ENCODE assay signal across 8 mouse cellular contexts in the genomic region with DNA sequence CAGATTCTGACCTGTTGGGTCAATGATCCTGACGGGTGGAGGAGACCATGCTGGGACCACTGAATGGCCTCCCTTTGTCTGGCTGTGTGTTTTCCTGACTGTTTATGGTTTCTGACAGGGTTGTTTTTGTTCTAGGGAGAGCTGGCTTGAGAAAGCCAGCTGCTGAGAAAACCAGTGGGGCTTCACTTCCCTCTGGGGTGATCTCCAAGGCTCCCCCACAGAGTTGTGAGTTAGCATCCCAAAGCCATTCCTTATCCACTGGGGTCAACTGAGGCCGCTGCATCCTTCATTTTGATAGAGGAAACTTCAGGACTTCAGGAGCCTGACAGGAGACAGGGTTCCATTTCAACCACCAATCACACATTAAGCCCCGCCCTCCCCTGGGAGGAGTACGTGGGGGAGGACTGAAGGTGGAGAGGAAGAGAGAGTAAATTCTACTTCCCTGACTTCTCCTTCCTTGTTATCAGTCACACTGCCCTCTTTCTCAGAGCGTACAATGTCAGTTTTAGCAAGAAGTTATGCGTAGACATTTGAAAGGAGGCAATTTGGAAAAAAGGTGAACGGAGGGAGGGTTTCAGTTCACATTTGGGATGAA. TPM values are rescaled to one million over a fixed set of nuclear protein-coding genes. Genes with fewer than 3 reads are reported as not detected.
DNase-seq lines count a peak whose midpoint lies in the region; ATAC-seq and TF ChIP-seq lines count a peak whose summit lies in the region.

No protein-coding gene starts in this region.

- DNase-seq in ES-CJ7 (ENCODE audit: low read depth, low spot score): peak; percentile 66
- no peak for DNase-seq in hindbrain, embryonic 14.5 days (ENCODE audit: low spot score)
- peak; percentile 87 for DNase-seq in liver
- DNase-seq in thymus, postnatal 25 days: peak; percentile 16
- no peak for DNase-seq in right cerebral cortex, adult 18-20 months

- no peak for TF ChIP-seq CTCF in bone marrow, adult 2 months (IDR thresholded peaks at IDR 0.05; ENCODE audit: control insufficient read depth, insufficient read depth, low read length)

- WGBS in bone marrow, adult 2 months: 17% methylated on average over 7 of the region's 7 CpGs
- WGBS in hindbrain, embryonic 14.5 days: 4% methylated on average over 7 of the region's 7 CpGs
- 12% methylated on average over 7 of the region's 7 CpGs for WGBS in midbrain, embryonic 15.5 days

- TF ChIP-seq POLR2A in bone marrow, adult 2 months (IDR thresholded peaks at IDR 0.05; ENCODE audit: borderline replicate concordance, control insufficient read depth, low read depth, low read length): no peak

- H3K9ac ChIP-seq in hindbrain, embryonic 14.5 days: no peak overlapping the region
- no peak overlapping the region for H3K9ac ChIP-seq in midbrain, embryonic 15.5 days

- peak overlapping the region; percentile 47 for H3K4me2 ChIP-seq in hindbrain, embryonic 14.5 days (replicated peaks)
- H3K4me2 ChIP-seq in midbrain, embryonic 15.5 days: peak overlapping the region; percentile 47

- H3K27ac ChIP-seq in bone marrow, adult 2 months (ENCODE audit: control insufficient read depth, insufficient read depth, low read depth, low read length, poor library complexity): peak overlapping the region; percentile 22
- no peak overlapping the region for H3K27ac ChIP-seq in hindbrain, embryonic 14.5 days
- no peak overlapping the region for H3K27ac ChIP-seq in midbrain, embryonic 15.5 days

- peak; percentile 92 for ATAC-seq in erythroid progenitor cell, adult 5-6 weeks (replicated peaks; ENCODE audit: low FRiP score, poor library complexity, severe bottlenecking)
- ATAC-seq in hindbrain, embryonic 14.5 days (ENCODE audit: low FRiP score): no peak
- no peak for ATAC-seq in midbrain, embryonic 15.5 days (replicated peaks)

- no peaks in the 10 kb centered on the region for H3K27me3 ChIP-seq in hindbrain, embryonic 14.5 days (ENCODE audit: control insufficient read depth, insufficient read depth, low read length)
- no peaks in the 10 kb centered on the region for H3K27me3 ChIP-seq in midbrain, embryonic 15.5 days (replicated peaks)

- H3K9me3 ChIP-seq in hindbrain, embryonic 14.5 days (ENCODE audit: control insufficient read depth, low read length): no peaks in the 10 kb centered on the region
- H3K9me3 ChIP-seq in midbrain, embryonic 15.5 days: no peaks in the 10 kb centered on the region

- H3K36me3 ChIP-seq in hindbrain, embryonic 14.5 days (replicated peaks; ENCODE audit: control insufficient read depth, insufficient read depth): no peaks in the 10 kb centered on the region
- no peaks in the 10 kb centered on the region for H3K36me3 ChIP-seq in midbrain, embryonic 15.5 days (replicated peaks)

- peaks cover 3% of the 10 kb centered on the region for H3K4me1 ChIP-seq in bone marrow, adult 2 months (ENCODE audit: control insufficient read depth, insufficient read depth, low read length)
- H3K4me1 ChIP-seq in hindbrain, embryonic 14.5 days (replicated peaks; ENCODE audit: control insufficient read depth, insufficient read depth, low read length): peaks cover 31% of the 10 kb centered on the region
- peaks cover 26% of the 10 kb centered on the region for H3K4me1 ChIP-seq in midbrain, embryonic 15.5 days

- H3K4me3 ChIP-seq in bone marrow, adult 2 months (replicated peaks; ENCODE audit: control insufficient read depth, low read depth, low read length): peak overlapping the region; percentile 4
- H3K4me3 ChIP-seq in hindbrain, embryonic 14.5 days (replicated peaks; ENCODE audit: low read length): peak overlapping the region; percentile 7; the same call in 1 of the 2 replicates
- peak overlapping the region; percentile 17 for H3K4me3 ChIP-seq in midbrain, embryonic 15.5 days

RNA-seq across cellular contexts. Expression of a gene that starts 49.3 kb away (rescaled TPM):
- polyA plus RNA-seq in bone marrow, adult 2 months (2011; ENCODE audit: insufficient read depth, insufficient read length, low replicate concordance, missing spikeins): 3.3 and 6.0 TPM in 2 replicates
- total RNA-seq in erythroid progenitor cell, adult 5-6 weeks (2015; ENCODE audit: low replicate concordance): 4.2 and 4.7 TPM in 2 replicates
- total RNA-seq in erythroid progenitor cell, adult 5-6 weeks (2017; ENCODE audit: low replicate concordance): 0.77 TPM in 1 of 2 replicates, not detected in the other
- polyA plus RNA-seq in hindbrain, embryonic 14.5 days (2014; fragmentation: Nextera tagmentation; extraction: Ambion mirVana): 28.3 and 32.0 TPM in 2 replicates
- 23.9 and 24.0 TPM in 2 replicates for polyA plus RNA-seq in midbrain, embryonic 15.5 days (2015; fragmentation: Nextera tagmentation; extraction: Ambion mirVana)

Comparison
In these comparisons a context has a peak if more than half of its experiments do, and no peak if none do; other contexts are left out.
1. DNase-seq: peak in ES-CJ7 (single experiment), liver (single experiment) and thymus, postnatal 25 days (single experiment); none in hindbrain, embryonic 14.5 days (single experiment) and right cerebral cortex, adult 18-20 months (single experiment).
2. Peak in every context shown above with its lines, with median percentiles within 50 percentile points of each other: H3K4me3 ChIP-seq.